23 mouse cellular contexts compared by ENCODE assay signal in the genomic region with DNA sequence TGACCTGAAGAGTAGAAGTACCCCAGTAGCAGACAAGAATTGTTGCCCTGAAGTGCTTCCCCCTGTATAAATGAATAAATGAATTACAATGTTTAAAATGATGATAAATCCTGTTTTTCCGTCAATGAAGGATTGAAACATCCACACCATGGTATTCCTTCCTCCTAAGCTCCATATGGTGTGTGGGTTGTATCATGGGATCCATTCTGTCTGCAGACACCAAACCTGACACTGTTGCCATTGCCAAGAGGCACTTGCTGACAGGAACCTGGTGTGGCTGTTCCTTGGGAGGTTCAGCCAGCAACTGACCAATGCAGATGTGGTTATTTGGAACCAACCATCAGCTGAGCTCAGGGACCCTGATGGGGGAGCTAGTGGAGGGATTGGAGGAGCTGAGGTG.
DNase-seq lines count a peak whose midpoint lies in the region; TF ChIP-seq lines count a peak whose summit lies in the region.
"Had no signal": no experiment of that assay in that cellular context is flagged by ENCODE, and none has a peak within 500 bp of the region (broad histone marks: within the 10 kb centered on the region; RNA-seq: fewer than 3 reads in every experiment).

No protein-coding gene starts in this region.

- H3K27ac ChIP-seq in cerebellum, adult 2 months (ENCODE audit: insufficient read depth, low read length) = 0 out of 2 replicates have a peak overlapping the region, but pooled peaks have one; percentile 43
- 0 out of 2 replicates have a peak overlapping the region, but pooled peaks have one; percentile 16 for H3K27ac ChIP-seq in left cerebral cortex, adult 2 months
- H3K27ac ChIP-seq: embryonic facial prominence, embryonic 13.5 days; embryonic facial prominence, embryonic 15.5 days; forebrain, embryonic 10.5 days; forebrain, embryonic 12.5 days had no signal

- peaks cover 6% of the 10 kb centered on the region for H3K4me1 ChIP-seq in cerebellum, adult 2 months (ENCODE audit: control insufficient read depth, insufficient read depth, low read length)
- H3K4me1 ChIP-seq: embryonic facial prominence, embryonic 13.5 days; embryonic facial prominence, embryonic 15.5 days; forebrain, embryonic 10.5 days; forebrain, embryonic 12.5 days had no signal

- H3K27me3 ChIP-seq in cerebellum, adult 2 months (ENCODE audit: control insufficient read depth, insufficient read depth, low read length) = no peaks in the 10 kb centered on the region
- H3K27me3 ChIP-seq: CH12.LX; embryonic facial prominence, embryonic 13.5 days; embryonic facial prominence, embryonic 15.5 days; forebrain, embryonic 12.5 days had no signal

- intact Hi-C loops in left cerebral cortex, adult 2 months (cut with DNase I) = no loop called here
- intact Hi-C loops in left cerebral cortex, postnatal 14 days (cut with DNase I) = no loop called here

- TF ChIP-seq CTCF in cerebellum, adult 2 months (IDR thresholded peaks at IDR 0.05; ENCODE audit: borderline replicate concordance, insufficient read depth, low read depth, low read length) = no peak
- no peak for TF ChIP-seq CTCF in left cerebral cortex, adult 2 months (IDR thresholded peaks at IDR 0.05)

- no peak overlapping the region for H3K4me3 ChIP-seq in cerebellum, adult 2 months (replicated peaks; ENCODE audit: insufficient read depth, low read depth, low read length)
- no peak overlapping the region for H3K4me3 ChIP-seq in left cerebral cortex, adult 2 months
- H3K4me3 ChIP-seq: embryonic facial prominence, embryonic 13.5 days; embryonic facial prominence, embryonic 15.5 days; erythroblast, embryonic 14.5 days; forebrain, embryonic 10.5 days; forebrain, embryonic 12.5 days had no signal

- DNase-seq in cerebellum, adult 2 months = peak in 1 of 2 experiments; percentile 29
- DNase-seq in cerebellum, postnatal 14 days = no peak
- peak; percentile 20 for DNase-seq in layer of hippocampus, adult 9-11 months
- DNase-seq in layer of hippocampus, postnatal 10 days (ENCODE audit: low spot score in 2 of 2) = no peak
- DNase-seq in left cerebral cortex, adult 2 months (ENCODE audit: extremely low spot score in 1 of 2, low spot score in 2 of 2) = peak in 1 of 2 experiments; percentile 28
- DNase-seq in left cerebral cortex, postnatal 14 days (ENCODE audit: low spot score in 2 of 2) = no peak
- DNase-seq in brain, adult 2 months (ENCODE audit: low read depth, low spot score) = peak; percentile 55
- DNase-seq: adrenal gland, adult 8-10 months; adrenal gland, postnatal 14 days; adrenal gland, postnatal 36 days; B cell, adult 2 months; cerebellum, adult 11 months; cerebellum, adult 18-20 months; cerebellum, adult 9-10 months; cerebellum, postnatal 10 days; cerebellum, postnatal 36 days; embryo, embryonic 11 days had no signal

- TF ChIP-seq POLR2A in cerebellum, adult 2 months (IDR thresholded peaks at IDR 0.05; ENCODE audit: borderline replicate concordance, insufficient read depth, low read length) = no peak

- 27% methylated on average over 1 of the region's 1 CpGs for WGBS in cerebellum, adult 2 months

Comparison
In these comparisons a context has a peak if more than half of its experiments do, and no peak if none do; other contexts are left out.
1. DNase-seq: peak in layer of hippocampus, adult 9-11 months (single experiment) and brain, adult 2 months (single experiment); none in cerebellum, postnatal 14 days (0 of 2), layer of hippocampus, postnatal 10 days (0 of 2) and left cerebral cortex, postnatal 14 days (0 of 2).